Mouse (Mus musculus) heart, postnatal 0 days (tissue): ENCODE data around the gene Gm20503.

Source experiments
- CTCF ChIP-seq: IDR thresholded peaks from 2 replicates; pipeline ENCODE4 v1.5.1; 2016; ENCODE audit warnings: antibody characterized with exemption, control low read depth, low read depth
- EP300 ChIP-seq: IDR thresholded peaks from 2 replicates; pipeline ENCODE4 v1.6.1; 2016; ENCODE audit warnings: antibody characterized with exemption, low read depth

GRCm38 (mm10) chr4:58992195-58992594 lies 10.8 kb upstream of the Gm20503 start:
- TF ChIP-seq CTCF: no peak
- no peak for TF ChIP-seq EP300
